Mouse (Mus musculus): ENCODE data around the gene Mindy1.

GRCm38 (mm10) chr3:95287541-95287940, 6.4 kb downstream of the Mindy1 start:
- TF ChIP-seq POLR2A (IDR thresholded peaks at IDR 0.05; ENCODE audit: borderline replicate concordance, extremely low read depth, low read depth, low read length) (no peak), CTCF (IDR thresholded peaks at IDR 0.05; ENCODE audit: insufficient read depth, low read length) (no peak)

All from lung, adult 2 months (tissue).